Mouse (Mus musculus): ENCODE results near the gene Sirt3. TPM values are rescaled to one million over a fixed set of nuclear protein-coding genes. Genes with fewer than 3 reads are reported as not detected.
"Not testable (repeated sequence)": the region's sequence is repeated elsewhere in the genome, so short reads cannot be mapped to it uniquely, and the experiment has no call there.

Gene Sirt3
- polyA plus RNA-seq, 1 experiment from 2014 or later = 36.3 TPM

DNA sequence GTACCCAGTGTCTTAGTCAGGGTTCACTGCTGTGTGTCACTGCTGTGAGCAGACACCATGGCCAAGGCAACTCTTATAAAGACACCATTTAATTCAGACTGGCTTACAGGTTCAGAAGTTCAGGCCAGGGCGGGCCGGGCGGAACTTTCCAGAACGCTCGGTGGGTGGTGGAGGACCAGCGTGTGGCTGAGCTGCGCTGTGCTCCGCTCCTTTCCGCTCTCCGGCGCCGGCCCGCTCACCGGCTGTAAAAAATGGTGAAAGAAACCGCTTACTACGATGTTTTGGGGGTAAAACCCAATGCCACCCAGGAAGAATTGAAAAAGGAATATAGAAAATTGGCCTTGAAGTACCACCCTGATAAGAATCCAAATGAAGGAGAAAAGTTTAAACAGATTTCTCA lies 8.5 kb upstream of the Sirt3 start:
- H3K4me3 ChIP-seq (replicated peaks); ATAC-seq (replicated peaks; ENCODE audit: low FRiP score); H3K9me3 ChIP-seq (replicated peaks); H3K27ac ChIP-seq; H3K9ac ChIP-seq; H3K27me3 ChIP-seq; H3K4me2 ChIP-seq; H3K4me1 ChIP-seq: not testable (repeated sequence)
- 94% methylated on average over 16 of the region's 16 CpGs for WGBS
- H3K36me3 ChIP-seq = peaks cover 86% of the 10 kb centered on the region

DNA sequence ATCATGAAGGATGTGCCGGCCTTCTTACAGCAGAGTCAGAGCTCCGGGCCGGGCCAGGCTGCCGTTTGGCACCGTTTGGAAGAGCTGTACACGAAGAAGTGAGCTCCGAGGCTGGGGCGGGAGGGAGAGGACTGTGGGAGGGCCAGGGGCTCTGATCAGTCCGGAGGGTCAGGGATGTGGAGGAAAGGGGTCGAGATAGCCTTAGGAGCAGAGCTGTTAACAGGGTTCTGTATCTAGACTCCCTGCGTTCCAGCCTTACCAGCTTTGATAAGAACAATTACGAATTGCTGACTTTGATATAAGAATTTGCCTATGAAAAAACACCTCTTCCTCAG lies 327 bp upstream of the Sirt3 start:
- WGBS = 0% methylated on average over 12 of the region's 12 CpGs
- H3K36me3 ChIP-seq = peaks cover 43% of the 10 kb centered on the region
- H3K4me3 ChIP-seq (replicated peaks) = peak overlapping the region; percentile 96
- H3K9ac ChIP-seq = peak overlapping the region; percentile 83
- peak overlapping the region; percentile 95 for H3K27ac ChIP-seq
- ATAC-seq (replicated peaks; ENCODE audit: low FRiP score) = peak; percentile 55; the same call in 1 of the 2 replicates
- H3K9me3 ChIP-seq (replicated peaks) = no peaks in the 10 kb centered on the region
- H3K27me3 ChIP-seq = no peaks in the 10 kb centered on the region
- peaks cover 23% of the 10 kb centered on the region for H3K4me1 ChIP-seq
- peak overlapping the region; percentile 88 for H3K4me2 ChIP-seq

DNA sequence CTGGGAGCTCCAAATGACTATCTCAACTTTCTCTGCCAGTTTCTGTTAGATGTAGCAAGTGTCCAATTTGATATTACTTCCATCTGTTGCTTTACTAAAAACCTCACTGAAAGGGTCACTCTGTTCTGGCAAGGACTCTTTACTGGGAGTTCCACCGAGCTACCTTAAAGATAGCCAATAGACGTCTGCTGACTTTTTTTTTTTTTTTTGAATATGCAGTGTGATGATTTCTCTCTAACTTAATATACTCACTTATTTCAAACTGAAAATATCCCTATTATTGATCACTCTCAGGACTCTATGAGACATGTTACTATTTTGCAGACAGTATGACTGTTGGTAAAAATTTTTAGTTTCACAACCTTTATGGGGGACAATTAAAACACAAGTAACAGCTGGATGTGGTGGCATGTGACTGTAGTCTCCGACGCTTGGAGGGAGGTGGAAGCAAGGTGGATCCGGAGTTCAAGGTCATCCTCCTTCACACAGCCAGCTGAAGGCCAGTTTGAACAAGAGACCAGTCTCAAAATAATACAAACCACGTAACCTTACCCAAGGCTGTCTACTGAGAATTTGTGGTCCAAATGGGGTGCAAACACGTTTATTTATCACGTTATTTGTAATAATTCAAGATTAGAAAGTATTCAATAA lies 1.1 kb downstream of the Sirt3 start:
- H3K4me1 ChIP-seq = peaks cover 23% of the 10 kb centered on the region
- H3K9ac ChIP-seq = peak overlapping the region; percentile 83
- ATAC-seq (replicated peaks; ENCODE audit: low FRiP score) = no peak
- 0 out of 2 replicates have a peak overlapping the region, but pooled peaks have one; percentile 25 for H3K27ac ChIP-seq
- WGBS = 12% methylated on average over 8 of the region's 8 CpGs
- H3K36me3 ChIP-seq = peaks cover 40% of the 10 kb centered on the region
- H3K9me3 ChIP-seq (replicated peaks) = no peaks in the 10 kb centered on the region
- H3K4me3 ChIP-seq (replicated peaks) = peak overlapping the region; percentile 96
- H3K27me3 ChIP-seq = no peaks in the 10 kb centered on the region
- peak overlapping the region; percentile 88 for H3K4me2 ChIP-seq

DNA sequence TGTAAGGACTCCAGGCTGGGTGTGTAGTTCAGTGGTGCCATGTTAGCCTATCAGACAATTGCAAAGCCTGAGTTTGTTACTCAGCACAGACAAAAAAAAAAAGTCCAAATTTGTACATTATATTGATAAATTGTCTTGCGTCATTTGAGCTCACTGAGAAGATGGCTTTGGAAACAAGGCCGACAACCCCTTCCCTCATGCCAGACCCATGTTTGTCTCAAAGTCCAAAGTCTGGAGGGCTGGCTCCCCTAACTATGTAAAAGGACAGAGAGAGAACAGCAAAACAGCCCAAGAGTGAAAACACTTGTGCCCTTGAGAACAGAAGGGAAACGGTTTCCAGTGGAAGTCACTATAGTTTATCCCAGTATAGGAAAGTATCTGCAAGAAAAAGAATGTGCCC lies 1.7 kb downstream of the Sirt3 start:
- ATAC-seq (replicated peaks; ENCODE audit: low FRiP score) = no peak
- no peak overlapping the region for H3K9ac ChIP-seq
- no peaks in the 10 kb centered on the region for H3K27me3 ChIP-seq
- peak overlapping the region; percentile 88 for H3K4me2 ChIP-seq
- H3K27ac ChIP-seq = 0 out of 2 replicates have a peak overlapping the region, but pooled peaks have one; percentile 25
- 80% methylated on average over 3 of the region's 3 CpGs for WGBS
- no peaks in the 10 kb centered on the region for H3K9me3 ChIP-seq (replicated peaks)
- peaks cover 39% of the 10 kb centered on the region for H3K36me3 ChIP-seq
- H3K4me3 ChIP-seq (replicated peaks) = peak overlapping the region; percentile 96
- H3K4me1 ChIP-seq = peaks cover 23% of the 10 kb centered on the region

DNA sequence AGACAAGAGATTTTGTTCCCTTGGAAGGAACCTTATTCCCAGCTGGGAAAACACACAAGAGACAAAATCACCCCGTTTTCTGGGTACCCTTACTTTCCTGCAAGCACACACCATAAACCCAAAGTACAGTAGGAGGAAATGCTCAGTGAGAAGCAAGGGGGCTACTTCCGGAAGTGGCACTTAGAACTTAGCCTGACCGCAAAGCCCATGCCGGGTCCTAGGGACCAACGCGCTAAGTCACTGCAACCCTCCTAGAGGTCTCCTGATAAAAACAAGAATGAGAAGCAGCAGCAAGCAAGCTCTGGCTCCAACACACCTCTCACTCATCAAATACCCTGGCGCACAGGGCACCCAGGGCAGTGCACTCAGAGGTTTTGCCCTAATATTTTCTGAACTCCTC lies 2.8 kb downstream of the Sirt3 start:
- Histone ChIP-seq H3K27ac (no peak overlapping the region), H3K36me3 (peaks cover 38% of the 10 kb centered on the region), H3K4me2 (no peak overlapping the region), H3K9ac (no peak overlapping the region), H3K9me3 (replicated peaks) (no peaks in the 10 kb centered on the region), H3K4me1 (peaks cover 23% of the 10 kb centered on the region), H3K4me3 (replicated peaks) (no peak overlapping the region), H3K27me3 (no peaks in the 10 kb centered on the region)
- 88% methylated on average over 7 of the region's 7 CpGs for WGBS
- ATAC-seq (replicated peaks; ENCODE audit: low FRiP score) = no peak

DNA sequence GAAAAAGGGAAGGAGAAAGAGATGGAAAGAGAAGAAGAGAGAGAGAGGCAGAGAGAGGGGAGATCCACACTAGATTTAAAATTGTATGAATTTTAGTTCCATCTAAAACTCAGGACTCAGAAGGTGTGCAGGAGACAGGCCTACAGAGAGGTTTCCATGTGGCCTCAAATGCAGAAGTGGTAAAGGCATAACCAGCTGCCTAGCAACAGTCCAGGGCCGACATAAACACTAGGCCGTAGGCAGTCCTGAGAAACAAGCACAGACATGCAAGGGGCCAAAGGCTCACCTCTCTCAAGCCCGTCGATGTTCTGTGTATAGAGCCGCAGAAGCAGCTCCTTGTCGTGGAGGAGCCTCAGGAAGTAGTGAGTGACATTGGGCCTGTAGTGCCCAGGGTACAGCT lies 4.7 kb downstream of the Sirt3 start:
- Histone ChIP-seq H3K27ac (no peak overlapping the region), H3K4me3 (replicated peaks) (no peak overlapping the region), H3K4me2 (no peak overlapping the region), H3K36me3 (peaks cover 46% of the 10 kb centered on the region), H3K4me1 (peaks cover 8% of the 10 kb centered on the region), H3K9ac (no peak overlapping the region), H3K27me3 (no peaks in the 10 kb centered on the region), H3K9me3 (replicated peaks) (no peaks in the 10 kb centered on the region)
- 85% methylated on average over 6 of the region's 6 CpGs for WGBS
- ATAC-seq (replicated peaks; ENCODE audit: low FRiP score) = no peak

DNA sequence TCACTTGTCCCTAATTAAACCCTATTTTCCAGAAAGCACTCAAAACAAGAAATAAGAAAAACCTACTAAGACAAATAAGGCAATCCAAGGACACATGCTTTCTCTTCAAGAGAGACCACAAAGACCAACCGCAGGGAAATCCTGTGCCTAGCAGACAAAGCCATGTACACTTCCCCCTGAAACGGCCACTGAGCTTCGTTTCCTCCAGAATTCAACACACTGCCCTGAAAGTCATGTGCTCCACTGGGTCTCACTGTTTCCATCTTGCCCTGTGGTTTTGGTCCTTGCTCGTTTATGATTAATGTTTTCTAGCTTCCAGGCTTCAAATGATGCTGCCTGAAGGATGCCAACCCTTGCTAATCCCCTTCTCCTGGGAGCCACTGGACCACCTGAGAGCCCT lies 7.9 kb downstream of the Sirt3 start:
- Histone ChIP-seq H3K36me3 (peaks cover 68% of the 10 kb centered on the region), H3K4me3 (replicated peaks) (no peak overlapping the region), H3K27me3 (no peaks in the 10 kb centered on the region), H3K9ac (no peak overlapping the region), H3K9me3 (replicated peaks) (no peaks in the 10 kb centered on the region), H3K27ac (no peak overlapping the region), H3K4me2 (no peak overlapping the region), H3K4me1 (no peaks in the 10 kb centered on the region)
- ATAC-seq (replicated peaks; ENCODE audit: low FRiP score) = no peak
- WGBS = 91% methylated on average over 4 of the region's 4 CpGs

DNA sequence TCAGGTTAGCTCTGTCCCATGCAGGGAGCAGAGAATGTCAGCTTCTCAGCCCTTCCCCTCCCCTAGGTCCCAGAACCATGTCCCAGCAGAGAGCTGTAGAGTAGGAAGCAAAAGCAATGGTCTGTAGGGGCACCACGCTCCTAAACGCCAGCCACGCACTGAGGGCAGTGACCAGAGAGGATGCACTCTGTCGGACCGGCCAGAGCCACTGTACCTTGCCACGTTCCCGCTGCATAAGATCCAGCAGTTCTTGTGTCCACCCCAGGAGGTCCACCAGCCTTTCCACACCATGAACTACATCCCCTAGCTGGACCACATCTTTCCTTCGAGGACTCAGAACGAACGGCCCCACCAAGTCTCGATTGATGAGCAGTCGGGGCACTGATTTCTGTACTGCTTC lies 17.3 kb downstream of the Sirt3 start:
- Histone ChIP-seq H3K9ac (no peak overlapping the region), H3K36me3 (peaks cover 80% of the 10 kb centered on the region), H3K4me2 (no peak overlapping the region), H3K4me1 (no peaks in the 10 kb centered on the region), H3K9me3 (replicated peaks) (no peaks in the 10 kb centered on the region), H3K27ac (no peak overlapping the region), H3K27me3 (no peaks in the 10 kb centered on the region), H3K4me3 (replicated peaks) (no peak overlapping the region)
- 85% methylated on average over 12 of the region's 12 CpGs for WGBS
- no peak for ATAC-seq (replicated peaks; ENCODE audit: low FRiP score)

DNA sequence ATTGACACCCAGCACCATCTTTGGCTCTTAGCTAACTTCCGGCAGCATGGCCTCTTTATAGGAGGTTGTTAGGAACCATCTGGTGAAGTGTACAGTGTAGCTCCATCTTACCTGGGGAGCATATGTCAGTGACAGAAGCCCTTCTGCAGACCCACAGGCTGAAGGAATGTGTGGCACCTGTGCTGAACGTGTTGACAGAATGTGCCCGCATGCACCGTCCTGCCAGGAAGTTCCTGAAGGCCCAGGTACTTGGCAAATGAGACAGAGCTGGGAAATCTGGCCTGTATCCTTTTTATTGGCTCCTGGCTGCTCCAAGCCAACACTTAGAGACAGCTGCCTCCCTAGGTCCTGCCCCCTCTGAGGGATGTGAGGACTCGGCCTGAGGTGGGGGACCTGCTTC lies 21.4 kb downstream of the Sirt3 start:
- Histone ChIP-seq H3K27ac (no peak overlapping the region), H3K4me1 (peaks cover 16% of the 10 kb centered on the region), H3K9ac (no peak overlapping the region), H3K27me3 (no peaks in the 10 kb centered on the region), H3K4me2 (no peak overlapping the region), H3K36me3 (peaks cover 75% of the 10 kb centered on the region), H3K4me3 (replicated peaks) (no peak overlapping the region), H3K9me3 (replicated peaks) (no peaks in the 10 kb centered on the region)
- no peak for ATAC-seq (replicated peaks; ENCODE audit: low FRiP score)
- 95% methylated on average over 5 of the region's 5 CpGs for WGBS

DNA sequence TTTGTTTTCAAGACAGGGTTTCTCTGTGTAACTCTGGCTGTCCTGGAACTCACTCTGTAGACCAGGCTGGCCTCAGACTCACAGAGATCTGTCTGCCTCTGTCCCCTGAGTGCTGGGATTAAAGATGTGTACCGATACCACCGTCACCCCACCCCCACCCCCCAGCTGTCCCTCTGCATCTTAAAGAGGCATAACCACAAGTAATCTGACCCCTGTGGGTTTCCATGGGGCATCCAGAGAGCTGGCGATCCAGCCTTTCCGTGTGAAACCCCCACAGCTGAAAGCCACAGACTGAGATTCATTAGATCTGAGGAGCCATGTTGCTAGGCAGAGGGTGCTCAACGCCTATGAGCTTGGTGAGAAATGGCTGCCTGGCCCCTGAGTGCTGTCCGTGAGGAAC lies 22.1 kb downstream of the Sirt3 start:
- H3K9me3 ChIP-seq (replicated peaks) = no peaks in the 10 kb centered on the region
- H3K27me3 ChIP-seq = no peaks in the 10 kb centered on the region
- no peak overlapping the region for H3K4me3 ChIP-seq (replicated peaks)
- H3K36me3 ChIP-seq = peaks cover 68% of the 10 kb centered on the region
- peaks cover 23% of the 10 kb centered on the region for H3K4me1 ChIP-seq
- 65% methylated on average over 6 of the region's 6 CpGs for WGBS
- H3K9ac ChIP-seq = no peak overlapping the region
- H3K27ac ChIP-seq = no peak overlapping the region
- no peak for ATAC-seq (replicated peaks; ENCODE audit: low FRiP score)
- H3K4me2 ChIP-seq = no peak overlapping the region

DNA sequence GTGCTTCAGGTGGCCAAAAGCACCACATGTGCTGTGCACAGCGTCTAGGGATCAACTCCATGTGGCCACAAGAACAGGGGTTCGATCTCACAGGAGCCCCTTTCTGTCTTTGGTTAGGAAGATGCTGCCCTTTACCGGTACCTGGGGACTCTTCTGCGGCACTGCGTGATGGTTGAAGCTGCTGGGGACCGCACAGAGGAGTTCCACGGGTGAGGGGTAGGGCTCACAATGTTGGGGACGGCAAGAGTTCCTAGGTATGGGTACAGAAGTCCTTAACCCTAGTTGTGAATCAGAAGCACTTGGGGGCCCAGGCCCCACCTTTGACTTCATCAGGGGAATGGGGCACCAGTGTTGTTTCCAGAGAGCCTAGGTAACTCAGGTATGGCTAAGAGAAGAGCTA lies 23.4 kb downstream of the Sirt3 start:
- no peaks in the 10 kb centered on the region for H3K27me3 ChIP-seq
- peak overlapping the region; percentile 92 for H3K4me3 ChIP-seq (replicated peaks)
- H3K36me3 ChIP-seq = peaks cover 65% of the 10 kb centered on the region
- no peaks in the 10 kb centered on the region for H3K9me3 ChIP-seq (replicated peaks)
- no peak for ATAC-seq (replicated peaks; ENCODE audit: low FRiP score)
- peak overlapping the region; percentile 100 for H3K4me2 ChIP-seq
- no peak overlapping the region for H3K27ac ChIP-seq
- 96% methylated on average over 8 of the region's 8 CpGs for WGBS
- H3K9ac ChIP-seq = 0 out of 2 replicates have a peak overlapping the region, but pooled peaks have one; percentile 93
- H3K4me1 ChIP-seq = peaks cover 28% of the 10 kb centered on the region

DNA sequence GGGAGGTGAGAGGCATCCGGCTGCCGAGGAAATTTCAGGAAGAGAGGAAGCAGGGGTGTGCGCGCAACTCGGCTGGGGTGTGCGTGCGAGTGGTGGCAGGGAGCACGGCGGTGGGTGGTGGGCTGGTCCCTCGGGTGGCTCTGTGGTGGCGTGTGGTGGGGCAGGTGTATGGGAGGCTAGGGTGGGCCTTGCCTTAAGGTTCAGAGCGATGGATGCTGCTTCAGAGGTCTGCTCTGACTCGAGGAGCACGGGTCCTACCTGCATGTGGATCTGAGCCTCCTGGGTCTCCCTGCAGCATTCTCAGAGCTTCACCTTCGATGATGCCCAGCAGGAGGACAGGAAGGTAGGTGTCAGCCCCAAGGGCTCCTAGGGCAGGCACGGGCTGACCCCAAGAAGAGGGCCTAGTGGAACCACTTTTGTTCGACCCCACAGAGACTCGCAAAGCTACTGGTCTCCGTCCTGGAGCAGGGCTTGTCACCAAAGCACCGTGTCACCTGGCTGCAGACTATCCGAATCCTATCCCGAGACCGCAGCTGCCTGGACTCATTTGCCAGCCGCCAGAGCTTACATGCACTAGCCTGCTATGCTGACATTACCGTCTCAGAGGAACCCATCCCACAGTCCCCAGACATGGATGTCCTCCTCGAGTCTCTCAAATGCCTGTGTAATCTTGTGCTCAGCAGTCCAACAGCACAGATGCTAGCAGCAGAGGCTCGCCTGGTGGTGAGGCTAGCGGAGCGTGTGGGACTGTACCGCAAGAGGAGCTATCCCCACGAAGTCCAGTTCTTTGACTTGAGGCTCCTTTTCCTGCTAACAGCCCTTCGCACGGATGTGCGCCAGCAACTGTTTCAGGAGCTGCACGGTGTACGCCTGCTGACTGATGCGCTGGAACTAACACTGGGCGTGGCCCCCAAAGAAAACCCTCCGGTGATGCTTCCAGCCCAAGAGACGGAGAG lies 24.3 kb downstream of the Sirt3 start, which contains the start of gene Bet1l:
Gene Bet1l (minus strand): TSS at position 28 of the 956 bp plus-strand sequence.
- Histone ChIP-seq H3K36me3 (peaks cover 65% of the 10 kb centered on the region), H3K9ac (peak within 1 kb of the TSS; percentile 93), H3K4me3 (replicated peaks) (peak within 1 kb of the TSS; percentile 92), H3K4me1 (peaks cover 28% of the 10 kb centered on the region), H3K4me2 (peak within 1 kb of the TSS; percentile 100), H3K27ac (peak within 1 kb of the TSS; percentile 95), H3K27me3 (no peaks in the 10 kb centered on the region), H3K9me3 (replicated peaks) (no peaks in the 10 kb centered on the region)
- ATAC-seq (replicated peaks; ENCODE audit: low FRiP score) = peak; percentile 49
- 32% methylated on average over 40 of the region's 40 CpGs for WGBS

Data from kidney, embryonic 15.5 days (tissue).